Mouse (Mus musculus): ENCODE data around the gene Ifna15. TPM values are rescaled to one million over a fixed set of nuclear protein-coding genes. Genes with fewer than 3 reads are reported as not detected.
"Not testable (repeated sequence)": the region's sequence is repeated elsewhere in the genome, so short reads cannot be mapped to it uniquely, and the experiment has no call there.

Ifna15 gene
- not detected for total RNA-seq (2021)
- long read RNA-seq, experiment 1, result 0 reads
- long read RNA-seq, experiment 2, result 0 reads

- not testable (repeated sequence) for DNase-seq (ENCODE audit: low spot score in 2 of 2); H3K27ac ChIP-seq; H3K4me3 ChIP-seq
Observed at GRCm38 (mm10) chr4:88558145-88558544, at the start of gene Ifna15. TSS of gene Ifna15 (minus strand) at chr4:88558245.

DNA sequence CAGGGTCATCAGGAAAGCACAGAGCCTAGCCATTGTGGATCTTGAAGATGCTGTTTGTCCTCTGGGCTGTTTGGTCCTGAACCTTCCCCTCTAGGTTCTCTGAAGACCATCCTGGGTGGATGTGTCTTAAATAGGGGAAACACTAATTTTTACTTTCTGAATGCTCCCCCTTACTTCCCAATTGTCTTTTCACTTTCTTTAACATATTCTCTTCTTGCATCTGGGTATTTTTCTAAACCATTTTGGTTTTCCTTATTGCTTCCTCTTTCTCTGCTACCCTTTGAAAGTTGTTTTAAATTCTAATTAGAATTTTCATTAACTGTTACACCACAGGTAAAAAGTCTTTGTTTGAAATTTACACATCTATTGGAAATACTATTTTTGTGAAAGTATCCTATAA, 45.2 kb upstream of the Ifna15 start, which contains the start of gene Ifna12:
TSS of gene Ifna12 (minus strand) at position 101 of the 400 bp plus-strand sequence.
- no peak for DNase-seq (ENCODE audit: low spot score in 2 of 2)
- H3K4me3 ChIP-seq, result no peak within 1 kb of the TSS
- no peak for TF ChIP-seq CTCF (conservative IDR thresholded peaks at IDR 0.05)
- no peak within 1 kb of the TSS for H3K27ac ChIP-seq

GRCm38 (mm10) chr4:88592285-88592684, 34.2 kb upstream of the Ifna15 start, which contains the start of gene Ifna9:
TSS of gene Ifna9 (minus strand) at chr4:88592385.
- Histone ChIP-seq H3K4me3 (no peak within 1 kb of the TSS), H3K27ac (no peak within 1 kb of the TSS)
- DNase-seq (ENCODE audit: low spot score in 2 of 2), result no peak
- TF ChIP-seq CTCF (conservative IDR thresholded peaks at IDR 0.05), result no peak

- no peak for DNase-seq (ENCODE audit: low spot score in 2 of 2)
- Histone ChIP-seq H3K4me3 (no peak within 1 kb of the TSS), H3K27ac (no peak within 1 kb of the TSS)
- no peak for TF ChIP-seq CTCF (conservative IDR thresholded peaks at IDR 0.05)
Observed at GRCm38 (mm10) chr4:88571698-88572097, 13.7 kb upstream of the Ifna15 start, which contains the start of gene Ifna14. TSS of gene Ifna14 (minus strand) at chr4:88571798.

- Histone ChIP-seq H3K4me3 (no peak overlapping the region), H3K27ac (no peak overlapping the region)
- DNase-seq (ENCODE audit: low spot score in 2 of 2), result no peak
- no peak for TF ChIP-seq CTCF (conservative IDR thresholded peaks at IDR 0.05)
Observed at GRCm38 (mm10) chr4:88561791-88562190, 3.7 kb upstream of the Ifna15 start.

- no peak overlapping the region for H3K27ac ChIP-seq
- peak overlapping the region; percentile 51 for H3K4me3 ChIP-seq
- peak; percentile 52 to 53 for DNase-seq (ENCODE audit: low spot score in 2 of 2)
- TF ChIP-seq CTCF (conservative IDR thresholded peaks at IDR 0.05), result peak; percentile 78
Observed at GRCm38 (mm10) chr4:88550161-88550945, 7.7 kb downstream of the Ifna15 start.

DNA sequence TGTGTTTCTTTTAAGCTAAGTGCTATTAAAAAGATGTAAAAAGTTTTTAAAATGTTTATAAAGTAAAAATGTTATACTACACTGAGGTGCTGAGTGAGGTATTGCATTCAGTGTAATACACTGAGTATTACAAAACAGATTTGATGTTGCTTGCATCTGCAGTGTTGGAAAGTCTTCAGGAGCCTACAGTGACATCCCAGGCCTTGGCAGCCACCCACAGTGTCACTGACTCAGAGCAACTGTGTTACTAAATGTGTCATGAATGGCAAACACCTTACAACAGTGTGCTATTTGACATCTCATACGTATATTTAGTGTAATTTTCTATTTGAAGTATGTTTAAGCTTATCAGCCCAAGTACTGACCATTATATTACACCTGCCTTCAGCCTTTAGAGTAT, 10.1 kb downstream of the Ifna15 start:
- no peak for TF ChIP-seq CTCF (conservative IDR thresholded peaks at IDR 0.05)
- Histone ChIP-seq H3K27ac (no peak overlapping the region), H3K4me3 (no peak overlapping the region)
- DNase-seq (ENCODE audit: low spot score in 2 of 2), result no peak

- no peak overlapping the region for H3K27ac ChIP-seq
- peak; percentile 97 for TF ChIP-seq CTCF (conservative IDR thresholded peaks at IDR 0.05)
- peak; percentile 46 to 54 for DNase-seq (ENCODE audit: low spot score in 2 of 2)
- H3K4me3 ChIP-seq, result no peak overlapping the region
Observed at GRCm38 (mm10) chr4:88543649-88544234, 14.3 kb downstream of the Ifna15 start.

GRCm38 (mm10) chr4:88537328-88537727, 20.7 kb downstream of the Ifna15 start:
- Histone ChIP-seq H3K4me3 (no peak overlapping the region), H3K27ac (no peak overlapping the region)
- TF ChIP-seq CTCF (conservative IDR thresholded peaks at IDR 0.05), result no peak
- DNase-seq (ENCODE audit: low spot score in 2 of 2), result no peak

DNA sequence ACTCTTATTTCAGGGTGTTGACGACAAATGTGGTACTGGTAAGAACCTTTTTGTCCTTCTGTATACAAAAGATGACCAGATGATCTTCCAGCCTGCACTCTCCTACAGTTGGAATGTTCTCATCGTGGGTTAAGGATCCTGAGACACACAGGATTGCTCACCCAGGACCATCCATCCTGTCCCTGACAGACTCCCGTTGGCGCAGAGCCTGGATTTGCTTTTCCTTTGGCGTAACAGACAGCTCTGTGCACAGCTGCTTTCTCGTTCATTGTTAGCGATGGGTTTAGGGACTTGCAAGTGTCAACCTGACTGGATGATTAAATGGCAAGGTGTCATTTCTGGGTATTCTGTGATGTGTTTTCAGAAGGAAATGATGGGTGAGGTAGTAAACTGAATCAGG, 21.4 kb downstream of the Ifna15 start:
- TF ChIP-seq CTCF (conservative IDR thresholded peaks at IDR 0.05), result no peak
- DNase-seq (ENCODE audit: low spot score in 2 of 2), result no peak
- H3K4me3 ChIP-seq, result no peak overlapping the region
- no peak overlapping the region for H3K27ac ChIP-seq

GRCm38 (mm10) chr4:88535742-88536141, 22.3 kb downstream of the Ifna15 start:
- DNase-seq (ENCODE audit: low spot score in 2 of 2), result no peak
- no peak overlapping the region for H3K27ac ChIP-seq
- no peak for TF ChIP-seq CTCF (conservative IDR thresholded peaks at IDR 0.05)
- H3K4me3 ChIP-seq, result no peak overlapping the region

DNA sequence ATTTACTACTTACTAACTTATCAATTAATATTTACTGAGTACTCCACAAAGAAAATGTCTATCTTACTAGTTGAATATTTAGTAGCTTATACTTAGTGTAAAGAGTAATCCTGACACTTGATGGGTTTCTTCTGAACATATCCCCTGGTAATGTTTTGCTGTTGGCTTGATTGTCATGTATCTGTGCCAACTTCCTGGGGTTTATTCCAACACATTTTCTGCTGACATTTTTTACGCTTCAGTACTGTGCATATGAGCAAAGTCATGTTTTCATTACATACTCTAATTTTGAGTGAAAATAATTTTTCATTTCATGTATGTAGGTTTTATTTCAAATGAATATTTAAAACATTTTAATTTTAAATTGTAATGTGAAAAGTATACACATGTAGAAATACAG, 23.1 kb downstream of the Ifna15 start:
- DNase-seq (ENCODE audit: low spot score in 2 of 2), result no peak
- no peak overlapping the region for H3K4me3 ChIP-seq
- H3K27ac ChIP-seq, result no peak overlapping the region
- TF ChIP-seq CTCF (conservative IDR thresholded peaks at IDR 0.05), result no peak

- Histone ChIP-seq H3K27ac (no peak overlapping the region), H3K4me3 (no peak overlapping the region)
- no peak for TF ChIP-seq CTCF (conservative IDR thresholded peaks at IDR 0.05)
- no peak for DNase-seq (ENCODE audit: low spot score in 2 of 2)
Observed at GRCm38 (mm10) chr4:88533499-88533898, 24.5 kb downstream of the Ifna15 start.

GRCm38 (mm10) chr4:88530892-88531291, 27.2 kb downstream of the Ifna15 start:
- no peak for DNase-seq (ENCODE audit: low spot score in 2 of 2)
- Histone ChIP-seq H3K4me3 (no peak overlapping the region), H3K27ac (no peak overlapping the region)
- TF ChIP-seq CTCF (conservative IDR thresholded peaks at IDR 0.05), result no peak
